Mouse (Mus musculus): ENCODE data around the gene Gosr1.
"Not testable (repeated sequence)": the region's sequence is repeated elsewhere in the genome, so short reads cannot be mapped to it uniquely, and the experiment has no call there.

Gosr1 gene

DNA sequence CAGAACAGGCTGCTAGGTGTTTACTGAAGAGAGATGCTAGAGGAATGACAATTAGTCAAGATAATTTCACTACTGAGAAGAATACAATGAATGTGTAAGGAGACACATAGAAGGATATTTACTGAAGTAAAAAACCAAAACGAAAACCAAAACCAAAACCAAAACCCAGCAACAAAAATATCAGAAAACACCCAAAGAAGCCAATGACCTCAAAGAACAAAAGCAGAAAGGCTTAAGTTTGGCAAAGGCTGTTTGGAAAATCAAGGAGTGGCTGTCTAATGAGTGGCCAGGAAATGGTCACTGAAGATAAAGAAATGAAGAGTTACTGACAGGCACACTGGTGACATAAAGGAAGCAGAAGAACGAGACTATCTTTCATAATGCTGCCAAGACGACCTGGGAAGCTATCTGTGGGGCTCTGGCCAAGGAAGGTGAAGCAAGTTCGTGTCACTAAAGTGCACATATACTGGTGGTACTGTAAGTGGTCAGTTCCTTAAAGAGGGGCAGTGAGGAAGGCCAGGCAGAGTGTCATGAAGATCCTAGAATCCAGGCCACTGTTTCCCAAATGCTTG, 27.5 kb downstream of the Gosr1 start:
- no peak for DNase-seq (ENCODE audit: inconsistent ontology term)

DNA sequence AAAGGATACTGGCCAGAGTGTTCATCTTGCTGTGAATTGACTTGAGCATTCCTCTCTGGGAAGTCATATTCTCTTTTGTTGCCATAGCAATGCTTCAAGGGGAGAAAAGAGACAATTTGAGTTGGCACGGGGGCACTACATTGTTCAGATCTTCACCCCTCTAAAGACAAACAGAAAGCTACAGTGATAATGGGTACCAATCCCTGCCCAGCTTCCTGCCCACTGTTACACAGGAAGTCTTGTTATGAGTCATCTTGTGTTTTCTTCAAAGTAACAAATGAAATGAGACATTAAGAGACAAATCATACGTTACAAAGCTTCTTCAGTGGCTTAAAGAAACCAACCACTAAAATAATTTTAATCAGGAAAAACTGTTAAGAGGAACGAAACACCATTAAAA, 28.8 kb downstream of the Gosr1 start:
- DNase-seq (ENCODE audit: inconsistent ontology term) = peak; percentile 71

- no peak for DNase-seq (ENCODE audit: inconsistent ontology term)
Measured at GRCm38 (mm10) chr11:76730650-76731049, 32.7 kb downstream of the Gosr1 start.

DNA sequence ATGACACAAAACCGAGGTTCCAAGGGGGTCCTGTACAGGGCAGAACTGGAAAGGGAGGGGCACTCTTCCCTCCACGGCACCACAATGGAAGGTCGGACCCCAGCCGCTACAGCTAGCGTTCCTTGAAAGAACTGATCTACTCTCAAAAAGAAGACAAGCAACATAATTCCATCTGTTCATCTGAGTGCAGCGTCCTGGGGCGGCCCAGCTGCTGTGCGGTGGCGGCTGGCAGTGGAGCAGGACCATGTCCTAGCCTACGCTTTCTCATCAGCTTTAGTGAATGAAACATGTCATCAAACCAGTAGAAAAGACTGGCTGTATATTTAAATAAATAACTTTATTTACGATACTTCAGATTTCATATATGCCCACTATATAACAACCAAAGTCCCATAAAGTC, 35.3 kb downstream of the Gosr1 start:
- no peak for DNase-seq (ENCODE audit: inconsistent ontology term)

DNA sequence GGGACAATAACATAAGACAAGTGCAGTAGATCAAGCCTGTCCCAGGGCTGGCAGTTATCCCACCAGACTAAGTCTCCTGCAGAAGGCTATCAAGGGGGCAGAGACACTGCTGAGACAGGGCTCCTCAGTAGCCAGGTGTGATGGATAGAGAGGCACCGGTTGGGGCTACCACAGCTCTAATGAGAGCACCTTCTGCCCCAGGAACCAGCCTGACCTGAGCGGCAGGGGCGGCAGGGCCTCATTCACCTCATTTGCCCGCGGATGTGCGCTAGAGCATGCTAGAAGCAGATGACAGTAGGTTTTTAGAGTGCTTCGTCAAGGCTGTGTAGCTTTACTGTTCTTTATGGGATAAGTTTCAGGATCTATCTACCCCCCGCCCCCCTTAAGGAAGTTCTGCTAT, 39.5 kb downstream of the Gosr1 start:
- DNase-seq (ENCODE audit: inconsistent ontology term) = no peak

DNA sequence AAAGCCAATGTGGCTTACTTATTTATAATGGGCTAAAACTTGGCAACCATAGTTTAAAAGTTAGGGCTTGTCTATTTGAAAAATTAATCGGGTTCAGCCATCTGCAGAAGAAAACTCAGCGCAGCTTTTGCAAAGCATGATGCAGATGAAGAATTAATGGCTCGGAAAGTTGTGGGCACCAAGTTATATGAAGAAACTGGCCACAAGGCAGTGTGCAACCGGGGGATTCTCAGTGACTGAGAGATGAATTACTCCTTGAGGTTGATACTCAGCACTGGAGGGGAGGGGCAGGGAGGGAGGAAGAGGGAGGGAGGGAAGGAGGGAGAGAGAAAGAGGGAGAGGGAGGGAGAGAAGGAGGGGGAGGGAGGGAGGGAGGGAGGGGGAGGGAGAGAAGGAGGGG, 46.4 kb downstream of the Gosr1 start:
- no peak for DNase-seq (ENCODE audit: inconsistent ontology term)

GRCm38 (mm10) chr11:76709625-76710452, 53.5 kb downstream of the Gosr1 start:
- peak; percentile 72 for DNase-seq (ENCODE audit: inconsistent ontology term)

DNA sequence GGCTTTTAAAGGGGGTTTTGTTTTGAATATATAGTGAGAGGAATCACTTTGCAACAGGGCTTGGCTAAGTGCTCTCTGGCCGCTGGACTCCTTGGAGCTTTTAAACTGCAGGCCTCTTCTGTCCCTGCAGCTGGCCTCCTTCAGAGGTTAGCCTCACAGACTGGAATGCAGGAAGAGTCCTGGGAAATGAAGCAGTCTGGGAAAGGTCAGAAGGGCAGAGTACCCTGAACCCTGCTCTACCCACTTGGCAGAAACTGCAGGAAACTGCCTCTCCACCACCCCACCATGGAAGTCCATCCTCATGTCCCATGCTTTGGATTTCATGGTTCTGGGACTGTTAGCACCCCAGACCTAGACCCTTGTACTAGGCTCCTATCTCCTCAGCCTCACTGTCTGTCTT, 54.5 kb downstream of the Gosr1 start:
- no peak for DNase-seq (ENCODE audit: inconsistent ontology term)

DNA sequence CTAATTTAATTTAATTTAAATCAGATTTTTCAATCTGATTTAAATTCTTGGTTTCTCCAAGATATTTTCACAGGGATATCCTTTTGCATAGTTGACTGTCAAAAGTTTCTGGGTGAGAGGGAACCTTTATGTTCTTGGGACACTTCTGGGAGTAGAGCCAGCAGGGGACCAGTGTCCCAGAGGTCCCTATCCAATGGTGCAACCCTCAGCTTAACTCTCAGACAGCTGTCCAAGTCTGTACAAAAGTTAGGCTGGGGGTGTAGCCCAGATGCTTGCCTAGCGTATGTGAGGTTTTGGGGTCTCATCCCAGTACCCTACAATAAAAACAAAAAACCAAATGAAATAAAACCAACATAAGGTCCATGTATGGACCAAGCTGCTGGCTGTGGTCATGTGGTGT, 55.3 kb downstream of the Gosr1 start:
- DNase-seq (ENCODE audit: inconsistent ontology term) = no peak

DNA sequence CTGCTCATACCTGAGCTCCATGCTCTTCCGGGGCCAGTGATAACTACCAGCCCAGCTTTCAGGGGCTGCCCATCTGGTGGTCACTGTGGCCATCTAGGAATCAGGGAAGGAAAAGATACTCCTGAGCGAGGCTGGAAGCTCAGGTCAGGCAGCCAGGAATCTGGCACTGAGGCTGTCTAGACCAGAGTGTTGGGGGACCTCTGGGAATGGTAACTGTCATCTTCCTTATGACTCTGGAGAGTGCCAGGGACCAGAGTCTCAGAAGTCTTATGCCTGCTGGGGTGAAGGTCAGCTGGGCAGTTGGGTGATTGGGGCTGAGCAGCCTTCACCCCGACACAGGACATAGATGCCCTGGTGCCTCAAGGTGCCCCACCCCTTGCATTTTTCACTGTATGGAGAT, 55.7 kb downstream of the Gosr1 start:
- DNase-seq (ENCODE audit: inconsistent ontology term) = no peak

DNA sequence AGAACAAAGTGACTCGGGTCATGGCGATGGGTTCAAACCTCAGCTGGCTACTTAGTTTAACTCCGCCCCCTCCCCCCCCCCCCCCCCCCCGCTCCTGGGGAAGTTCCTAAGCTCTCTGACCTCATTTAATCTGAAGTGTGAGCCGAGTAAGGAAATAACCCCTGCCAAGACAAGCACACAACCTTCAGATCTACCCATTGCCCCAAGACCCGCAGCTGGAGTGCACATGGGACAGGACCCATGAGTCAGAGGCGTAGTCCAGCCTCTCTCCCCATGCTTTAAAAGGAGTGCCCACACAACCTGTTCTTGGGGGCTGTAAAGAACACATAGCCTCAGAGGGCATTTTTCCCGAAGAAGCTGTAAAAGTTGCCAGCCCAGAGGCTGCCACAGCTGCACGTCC, 63.8 kb downstream of the Gosr1 start:
- DNase-seq (ENCODE audit: inconsistent ontology term) = no peak

GRCm38 (mm10) chr11:76695810-76696209, 67.6 kb downstream of the Gosr1 start:
- DNase-seq (ENCODE audit: inconsistent ontology term) = no peak

- no peak for DNase-seq (ENCODE audit: inconsistent ontology term)
Measured at GRCm38 (mm10) chr11:76692096-76692495, 71.3 kb downstream of the Gosr1 start.

DNA sequence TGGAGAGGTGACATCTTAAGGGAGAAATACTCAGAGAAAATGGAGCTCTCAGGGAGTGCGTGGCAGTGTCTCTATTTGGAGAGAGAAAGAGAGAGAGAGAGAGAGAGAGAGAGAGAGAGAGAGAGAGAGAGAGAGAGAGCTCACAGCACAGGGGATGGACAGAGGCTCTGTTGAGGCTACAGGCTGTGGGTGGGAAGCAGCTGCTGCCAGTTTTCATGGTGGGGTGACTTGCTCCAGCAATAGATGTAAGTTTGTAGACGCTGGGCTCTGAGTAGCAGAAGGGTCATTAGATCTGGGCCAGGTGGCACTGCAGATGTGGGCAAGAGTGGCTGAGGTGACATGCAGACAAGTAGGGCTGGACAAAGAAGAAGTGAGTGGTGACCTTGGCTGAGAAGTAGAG, 77.8 kb downstream of the Gosr1 start:
- no peak for DNase-seq (ENCODE audit: inconsistent ontology term)

- not testable (repeated sequence) for DNase-seq (ENCODE audit: inconsistent ontology term)
Measured at GRCm38 (mm10) chr11:76679508-76679907, 83.9 kb downstream of the Gosr1 start, which contains the start of gene Trarg1. Gene Trarg1, plus strand, starts transcription at chr11:76679808.

Data from Muller cell, postnatal 12 days (primary cell).